Mouse (Mus musculus) layer of hippocampus, adult 11-12 months (tissue): ENCODE measurements around the gene Ntn1.

Source experiments
- DNase-seq: peaks from one replicate; pipeline ENCODE4 v3.0.0; 2022; ENCODE audit warnings: low spot score

Ntn1 gene

GRCm38 (mm10) chr11:68331676-68332265 lies 68.9 kb downstream of the Ntn1 start:
- no peak for DNase-seq

GRCm38 (mm10) chr11:68331117-68331437 lies 69.5 kb downstream of the Ntn1 start:
- DNase-seq, result no peak

GRCm38 (mm10) chr11:68330398-68331116 lies 70.1 kb downstream of the Ntn1 start:
- no peak for DNase-seq

- no peak for DNase-seq
These were observed 75.8 kb downstream of the Ntn1 start for GRCm38 (mm10) chr11:68324863-68325262.

- no peak for DNase-seq
These were observed 79.2 kb downstream of the Ntn1 start for GRCm38 (mm10) chr11:68321417-68321816.

- no peak for DNase-seq
These were observed 85.0 kb downstream of the Ntn1 start for GRCm38 (mm10) chr11:68315551-68316130.

GRCm38 (mm10) chr11:68313861-68314260 lies 86.8 kb downstream of the Ntn1 start:
- DNase-seq, result no peak

- DNase-seq, result no peak
These were observed 87.6 kb downstream of the Ntn1 start for GRCm38 (mm10) chr11:68313065-68313464.

GRCm38 (mm10) chr11:68308911-68309580 lies 91.6 kb downstream of the Ntn1 start:
- DNase-seq, result no peak

- DNase-seq, result no peak
These were observed 94.6 kb downstream of the Ntn1 start for GRCm38 (mm10) chr11:68305997-68306396.

GRCm38 (mm10) chr11:68302323-68302722 lies 98.3 kb downstream of the Ntn1 start:
- no peak for DNase-seq

- DNase-seq, result no peak
These were observed 99.0 kb downstream of the Ntn1 start for GRCm38 (mm10) chr11:68301660-68302059.

- no peak for DNase-seq
These were observed 105.1 kb downstream of the Ntn1 start for GRCm38 (mm10) chr11:68295474-68295873.

GRCm38 (mm10) chr11:68290631-68291030 lies 110.0 kb downstream of the Ntn1 start:
- no peak for DNase-seq

- DNase-seq, result no peak
These were observed 113.3 kb downstream of the Ntn1 start for GRCm38 (mm10) chr11:68287331-68287730.

- no peak for DNase-seq
These were observed 114.3 kb downstream of the Ntn1 start for GRCm38 (mm10) chr11:68286142-68286808.

GRCm38 (mm10) chr11:68285754-68286141 lies 114.9 kb downstream of the Ntn1 start:
- no peak for DNase-seq

GRCm38 (mm10) chr11:68280001-68280510 lies 120.6 kb downstream of the Ntn1 start:
- no peak for DNase-seq

GRCm38 (mm10) chr11:68276945-68277344 lies 123.7 kb downstream of the Ntn1 start:
- no peak for DNase-seq

- DNase-seq, result no peak
These were observed 126.3 kb downstream of the Ntn1 start for GRCm38 (mm10) chr11:68274331-68274811.

GRCm38 (mm10) chr11:68273855-68274254 lies 126.8 kb downstream of the Ntn1 start:
- DNase-seq, result no peak
